Mouse (Mus musculus): Measurements from ENCODE around the gene Shq1.

Gene Shq1

DNA sequence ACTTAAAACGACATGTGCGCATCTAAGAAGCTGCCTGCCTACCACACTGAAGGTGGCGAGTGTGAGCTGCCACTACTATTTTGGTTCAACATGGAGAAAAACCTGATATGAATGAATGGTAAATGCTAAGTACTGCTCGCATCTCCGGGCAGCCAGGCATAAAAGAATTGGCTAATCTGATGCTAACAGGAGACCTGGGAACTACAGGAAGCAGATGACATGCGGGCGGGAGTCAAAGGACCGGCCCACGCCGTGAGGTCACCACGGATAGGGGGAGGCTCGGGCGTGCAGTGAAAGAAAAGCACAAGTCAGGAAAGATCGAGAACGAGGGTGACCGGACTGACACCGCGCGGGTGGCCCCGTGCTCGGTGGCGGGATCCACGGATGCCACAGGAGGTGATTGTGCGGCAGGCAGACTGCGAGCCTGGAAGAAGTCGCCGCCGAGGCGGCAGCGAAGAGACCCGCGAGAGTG lies 551 bp downstream of the Shq1 start:
- intact Hi-C loops (cut with DNase I): loop anchor here (10.0 kb wide), 1 partner anchor 524 kb away; no protein-coding TSS in a partner anchor

GRCm38 (mm10) chr6:100668858-100669257 lies 2.1 kb downstream of the Shq1 start:
- intact Hi-C loops (cut with DNase I): no loop called here

DNA sequence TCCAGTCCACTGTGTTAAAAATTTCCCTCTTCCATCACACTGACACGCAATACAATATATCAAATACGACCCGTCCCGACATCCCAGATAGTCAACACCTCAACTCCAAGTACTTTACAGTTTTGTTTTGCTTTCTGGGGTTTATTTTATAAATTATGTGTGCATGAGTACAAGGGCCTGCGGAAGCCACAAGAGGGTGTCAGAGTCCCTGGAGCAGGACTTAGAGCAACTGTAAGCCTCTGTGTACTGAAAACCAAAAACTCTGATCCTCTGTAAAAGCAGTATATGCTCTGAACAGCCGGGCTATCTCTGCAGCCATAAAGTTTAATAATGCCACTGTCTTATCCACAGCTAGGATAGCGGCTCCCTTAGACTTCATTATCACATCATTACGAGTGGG lies 3.3 kb downstream of the Shq1 start:
- intact Hi-C loops (cut with DNase I): no loop called here

DNA sequence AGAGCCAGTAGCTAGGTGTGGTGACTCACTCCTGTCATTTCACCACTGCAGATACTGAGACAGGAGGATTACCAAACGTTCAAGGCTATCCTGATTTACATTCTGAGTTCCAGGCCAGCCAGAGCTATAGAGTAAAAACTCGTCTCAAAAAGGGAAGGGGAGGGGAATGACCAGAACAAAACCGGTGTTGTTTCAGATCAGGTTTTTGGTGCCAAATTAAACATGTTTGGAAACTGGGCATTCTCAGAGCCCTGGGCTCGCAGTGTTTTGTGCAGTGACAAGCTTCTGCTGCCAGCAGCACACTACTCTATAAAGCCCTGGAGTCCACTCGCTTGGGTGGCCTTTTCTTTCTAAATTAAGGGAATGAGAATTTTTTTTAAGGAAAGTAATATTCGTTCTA lies 8.7 kb downstream of the Shq1 start:
- intact Hi-C loops (cut with DNase I): no loop called here

- intact Hi-C loops (cut with DNase I): no loop called here
These were observed 10.6 kb downstream of the Shq1 start for GRCm38 (mm10) chr6:100660395-100660794.

- intact Hi-C loops (cut with DNase I): no loop called here
These were observed 18.4 kb downstream of the Shq1 start for GRCm38 (mm10) chr6:100652535-100652934.

GRCm38 (mm10) chr6:100647196-100647595 lies 23.8 kb downstream of the Shq1 start:
- intact Hi-C loops (cut with DNase I): loop anchor here (2.0 kb wide), 1 partner anchor 38 kb away; no protein-coding TSS in a partner anchor

DNA sequence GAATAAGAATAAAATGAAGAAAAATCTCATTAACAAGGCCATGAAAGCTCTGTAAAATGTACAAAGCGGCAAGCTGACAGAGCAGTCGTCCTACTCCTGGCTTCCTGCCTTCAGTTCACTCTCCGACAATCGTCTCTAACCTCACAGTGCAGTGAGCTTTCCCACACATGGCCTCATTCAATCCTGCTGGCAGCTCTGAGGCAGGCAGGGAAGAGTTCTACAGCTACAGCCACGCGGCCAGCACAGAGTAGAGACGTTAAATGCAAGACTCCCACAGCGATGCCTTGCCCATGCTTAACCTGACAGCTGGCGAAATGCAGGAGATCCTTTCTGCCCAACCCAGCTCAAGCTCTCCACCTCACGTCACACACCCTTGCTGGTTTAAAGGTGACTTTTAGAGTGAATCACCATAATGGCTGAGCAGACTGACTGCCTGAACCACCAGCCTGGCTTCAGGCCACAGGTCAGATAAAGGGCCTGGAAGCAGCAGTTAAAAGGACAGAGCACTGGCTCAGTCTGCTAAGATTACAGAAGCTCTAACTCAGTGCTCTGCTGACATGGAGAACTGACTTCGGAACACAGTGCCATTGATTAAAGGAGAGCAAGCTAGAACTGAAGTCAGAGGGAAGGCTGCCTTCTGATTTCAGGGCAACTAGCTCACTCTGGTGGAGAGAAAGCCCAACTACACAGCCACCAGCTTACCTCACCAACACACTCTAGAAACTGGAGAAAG lies 25.3 kb downstream of the Shq1 start:
- intact Hi-C loops (cut with DNase I): loop anchor here (2.0 kb wide), 1 partner anchor 37 kb away; no protein-coding TSS in a partner anchor

DNA sequence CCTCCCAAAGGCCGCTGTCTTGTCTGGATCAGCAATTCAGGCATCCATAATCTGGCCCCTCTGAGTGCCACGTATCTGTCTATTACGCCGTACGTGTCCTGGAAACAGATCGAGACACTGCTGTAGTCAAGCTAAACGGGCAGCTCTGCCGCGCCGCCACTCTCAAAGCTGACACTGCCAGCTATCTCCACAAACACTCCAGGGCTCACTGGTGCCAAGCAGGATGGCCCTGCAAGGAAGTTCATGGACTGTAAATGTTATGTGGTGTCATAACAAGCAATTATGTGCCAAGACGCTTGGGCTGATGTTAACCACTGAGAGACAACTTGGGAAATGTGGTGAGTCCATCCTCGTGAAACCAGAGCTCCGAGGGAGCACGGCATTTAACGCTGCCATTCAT lies 26.3 kb downstream of the Shq1 start:
- intact Hi-C loops (cut with DNase I): no loop called here

DNA sequence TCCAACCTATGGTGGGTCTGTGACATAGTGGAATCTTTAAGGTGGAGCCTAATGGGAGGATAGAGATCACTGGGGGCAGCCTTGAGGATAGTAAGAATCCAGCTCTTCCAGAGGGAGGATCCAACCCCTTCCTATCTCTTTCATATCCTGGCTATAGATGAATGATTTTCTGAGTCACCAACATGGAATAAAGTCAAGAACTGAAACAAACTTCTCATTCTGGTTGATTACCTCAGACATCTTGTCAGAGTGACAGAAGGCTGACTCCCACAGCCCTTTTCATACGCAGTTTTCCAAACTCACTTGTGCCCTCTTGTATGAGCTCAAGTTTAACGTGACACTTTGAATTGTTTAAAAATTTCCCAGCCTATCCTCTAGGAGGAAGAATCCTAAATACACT lies 28.2 kb downstream of the Shq1 start:
- intact Hi-C loops (cut with DNase I): no loop called here

- intact Hi-C loops (cut with DNase I): no loop called here
These were observed 30.4 kb downstream of the Shq1 start for GRCm38 (mm10) chr6:100640591-100640990.

DNA sequence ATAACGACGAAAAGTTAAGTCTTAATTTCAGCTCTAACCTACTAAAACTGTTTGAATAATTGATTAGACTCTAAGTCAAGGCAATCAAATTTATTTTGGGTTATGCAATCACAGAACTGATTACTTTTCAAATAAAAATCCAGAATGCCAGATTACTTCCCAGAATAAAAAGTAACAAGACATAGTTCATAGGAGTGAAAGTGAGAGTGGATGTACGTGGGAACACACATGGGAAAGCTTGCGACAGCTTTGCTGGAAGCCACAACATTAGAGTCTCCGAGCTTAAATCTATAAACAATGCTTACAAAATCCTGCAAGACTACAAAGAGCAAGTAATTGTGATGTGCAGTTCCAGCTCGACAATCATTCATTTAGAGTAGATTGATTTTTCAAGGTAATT lies 41.9 kb downstream of the Shq1 start:
- intact Hi-C loops (cut with DNase I): no loop called here

DNA sequence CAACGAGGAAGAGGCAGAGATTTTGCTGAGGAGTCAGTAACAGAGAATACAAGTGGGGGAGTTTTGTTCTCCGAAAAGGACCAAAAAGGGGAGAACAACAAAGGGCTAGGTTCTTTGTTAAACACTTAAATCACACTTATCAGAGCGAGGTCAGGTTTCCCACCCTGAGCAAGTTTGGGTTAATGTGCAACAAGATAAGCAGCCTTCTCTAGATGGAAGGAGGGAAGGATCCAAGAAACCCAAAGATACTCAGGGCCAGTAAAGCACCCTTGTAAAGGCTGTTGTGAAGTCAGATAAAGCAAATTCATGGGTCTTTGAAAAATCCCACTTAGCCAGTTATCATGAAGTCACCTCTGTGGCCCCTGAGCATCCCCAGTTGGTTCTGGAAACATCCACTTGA lies 42.7 kb downstream of the Shq1 start:
- intact Hi-C loops (cut with DNase I): no loop called here

- intact Hi-C loops (cut with DNase I): no loop called here
These were observed 47.0 kb downstream of the Shq1 start for GRCm38 (mm10) chr6:100623922-100624321.

- intact Hi-C loops (cut with DNase I): no loop called here
These were observed 48.0 kb downstream of the Shq1 start for GRCm38 (mm10) chr6:100622861-100623507.

GRCm38 (mm10) chr6:100620411-100620810 lies 50.5 kb downstream of the Shq1 start:
- intact Hi-C loops (cut with DNase I): no loop called here

GRCm38 (mm10) chr6:100619309-100619708 lies 51.6 kb downstream of the Shq1 start:
- intact Hi-C loops (cut with DNase I): no loop called here

DNA sequence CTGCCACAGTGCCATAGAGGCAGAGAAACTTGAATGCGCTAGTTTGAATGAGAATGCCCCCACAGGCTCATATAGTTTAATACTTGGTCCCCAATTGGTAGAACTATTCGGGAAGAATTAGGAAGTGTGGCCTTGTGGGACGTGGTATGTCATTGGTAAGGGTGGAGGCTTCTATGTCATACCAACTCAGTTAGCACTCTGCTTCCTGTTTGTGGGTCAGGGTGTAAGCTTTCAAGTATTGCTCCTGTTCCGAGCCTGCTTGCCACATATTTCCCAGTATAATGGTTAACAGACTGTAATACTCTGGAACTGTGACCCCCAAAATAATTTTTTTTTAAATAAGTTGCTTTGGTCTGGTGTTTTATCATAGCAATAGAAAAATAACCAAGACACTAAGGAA lies 54.8 kb downstream of the Shq1 start:
- intact Hi-C loops (cut with DNase I): no loop called here

- intact Hi-C loops (cut with DNase I): loop anchor here (5.0 kb wide), 1 partner anchor 259 kb away; no protein-coding TSS in a partner anchor
These were observed 57.2 kb downstream of the Shq1 start for GRCm38 (mm10) chr6:100613593-100614267.

DNA sequence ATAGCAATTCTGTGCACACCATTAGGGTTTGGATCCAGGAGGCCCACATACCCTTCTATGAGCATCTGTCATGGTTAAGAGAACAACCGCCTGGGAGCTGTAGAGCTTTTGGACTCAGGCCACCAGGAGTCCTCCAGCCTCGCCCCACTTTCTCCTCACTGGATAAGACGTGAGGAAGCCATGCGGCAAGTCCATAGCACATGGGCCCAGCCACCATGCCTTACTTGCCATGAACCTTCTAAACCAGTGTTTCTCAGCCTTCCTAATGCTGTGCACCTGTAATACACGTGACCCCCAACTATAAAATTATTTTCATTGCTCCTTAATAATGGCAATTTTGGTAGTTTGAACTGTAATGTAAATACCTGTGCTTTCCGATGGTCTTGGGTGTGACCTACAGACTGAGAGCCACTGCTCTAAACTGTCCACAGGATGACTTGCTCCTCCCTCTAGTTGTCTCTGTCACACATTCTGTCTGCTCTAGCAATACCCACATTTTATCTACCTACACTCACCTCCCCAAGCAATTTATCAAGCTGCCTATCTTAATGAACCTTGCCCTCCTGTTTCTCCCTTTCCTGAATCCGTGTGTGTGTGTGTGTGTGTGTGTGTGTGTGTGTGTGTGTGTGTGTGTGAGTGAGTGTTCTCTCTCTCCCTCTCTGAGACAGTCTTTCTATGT lies 59.9 kb downstream of the Shq1 start:
- intact Hi-C loops (cut with DNase I): loop anchor here (5.0 kb wide), 1 partner anchor 261 kb away; no protein-coding TSS in a partner anchor

DNA sequence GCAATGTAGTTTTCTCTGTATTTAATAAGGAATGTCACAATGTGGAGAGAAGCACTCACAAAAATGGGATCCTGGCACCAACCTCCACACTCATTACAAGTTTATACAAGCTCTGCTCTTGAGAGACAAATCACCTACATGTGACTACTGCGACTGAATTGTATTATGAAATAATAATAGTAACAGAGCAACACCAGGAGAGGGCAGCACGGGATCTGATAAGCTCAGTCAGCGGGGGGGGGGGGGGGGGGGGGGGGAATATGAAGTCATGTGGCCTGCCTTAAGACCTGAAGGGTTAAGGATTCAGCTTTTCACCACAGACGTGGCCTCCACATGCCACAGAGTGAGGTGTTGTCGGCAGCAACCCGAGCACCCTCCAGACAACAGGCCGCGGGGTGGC lies 60.8 kb downstream of the Shq1 start:
- intact Hi-C loops (cut with DNase I): loop anchor here (5.0 kb wide), 1 partner anchor 262 kb away; no protein-coding TSS in a partner anchor

All from adrenal gland (tissue).